ENCODE assay signal across 11 mouse cellular contexts in genomic region chr13:59351461-59351860, GRCm38 (mm10).
DNase-seq lines count a peak whose midpoint lies in the region; ATAC-seq and TF ChIP-seq lines count a peak whose summit lies in the region.
"Had no signal": no experiment of that assay in that cellular context is flagged by ENCODE, and none has a peak within 500 bp of the region (broad histone marks: within the 10 kb centered on the region; RNA-seq: fewer than 3 reads in every experiment).

No protein-coding gene starts in this region.

- H3K9me3 ChIP-seq in forebrain, postnatal 0 days (ENCODE audit: low read length), result no peaks in the 10 kb centered on the region
- H3K9me3 ChIP-seq in forebrain, embryonic 12.5 days, result peaks cover 2% of the 10 kb centered on the region; the same call in 1 of the 2 replicates
- H3K9me3 ChIP-seq in lung, postnatal 0 days (ENCODE audit: low read length), result no peaks in the 10 kb centered on the region
- peaks cover 4% of the 10 kb centered on the region; the same call in 1 of the 2 replicates for H3K9me3 ChIP-seq in kidney, embryonic 16.5 days (ENCODE audit: low read length)
- no peaks in the 10 kb centered on the region for H3K9me3 ChIP-seq in kidney, embryonic 15.5 days (replicated peaks)

- no peak overlapping the region for H3K4me2 ChIP-seq in forebrain, postnatal 0 days (ENCODE audit: low read depth)
- no peak overlapping the region for H3K4me2 ChIP-seq in forebrain, embryonic 12.5 days
- no peak overlapping the region for H3K4me2 ChIP-seq in lung, postnatal 0 days (replicated peaks; ENCODE audit: low read depth, low read length)
- H3K4me2 ChIP-seq in kidney, embryonic 16.5 days (replicated peaks; ENCODE audit: low read depth, low read length), result no peak overlapping the region
- no peak overlapping the region for H3K4me2 ChIP-seq in kidney, embryonic 15.5 days

- no peak for TF ChIP-seq EP300 in lung, postnatal 0 days (IDR thresholded peaks at IDR 0.05)

- 59% methylated on average over 6 of the region's 6 CpGs for WGBS in forebrain, postnatal 0 days
- 59% methylated on average over 6 of the region's 6 CpGs for WGBS in forebrain, embryonic 12.5 days
- WGBS in lung, postnatal 0 days, result 57% methylated on average over 6 of the region's 6 CpGs
- WGBS in kidney, embryonic 16.5 days, result 57% methylated on average over 6 of the region's 6 CpGs
- WGBS in kidney, embryonic 15.5 days, result 60% methylated on average over 6 of the region's 6 CpGs

- H3K27me3 ChIP-seq in forebrain, postnatal 0 days (ENCODE audit: insufficient read depth, low read length), result no peaks in the 10 kb centered on the region
- no peaks in the 10 kb centered on the region for H3K27me3 ChIP-seq in forebrain, embryonic 12.5 days
- no peaks in the 10 kb centered on the region for H3K27me3 ChIP-seq in lung, postnatal 0 days (replicated peaks; ENCODE audit: insufficient read depth, low read length)
- H3K27me3 ChIP-seq in kidney, embryonic 16.5 days (ENCODE audit: insufficient read depth, low read length), result no peaks in the 10 kb centered on the region
- no peaks in the 10 kb centered on the region for H3K27me3 ChIP-seq in kidney, embryonic 15.5 days
- H3K27me3 ChIP-seq: megakaryocyte, embryonic 14.5 days had no signal

- peak; percentile 61 for TF ChIP-seq CTCF in forebrain, postnatal 0 days (IDR thresholded peaks at IDR 0.05; ENCODE audit: low read depth)
- TF ChIP-seq CTCF in lung, postnatal 0 days (IDR thresholded peaks at IDR 0.05), result peak; percentile 32

- peak; percentile 34 for DNase-seq in forebrain, postnatal 0 days
- no peak for DNase-seq in lung, postnatal 0 days (ENCODE audit: low spot score)
- no peak for DNase-seq in lung, postnatal 36 days
- DNase-seq in embryo, embryonic 11.5 days (ENCODE audit: low read depth, low spot score), result peak; percentile 22
- DNase-seq in retina, embryonic 14.5 days (ENCODE audit: low spot score), result peak; percentile 33
- DNase-seq: gastrocnemius, postnatal 14 days; kidney, postnatal 25 days had no signal

- no peak overlapping the region for H3K27ac ChIP-seq in forebrain, postnatal 0 days (ENCODE audit: low read depth, low read length)
- no peak overlapping the region for H3K27ac ChIP-seq in forebrain, embryonic 12.5 days
- H3K27ac ChIP-seq in lung, postnatal 0 days (ENCODE audit: low read length), result no peak overlapping the region
- no peak overlapping the region for H3K27ac ChIP-seq in kidney, embryonic 16.5 days (ENCODE audit: low read length)
- H3K27ac ChIP-seq in kidney, embryonic 15.5 days, result no peak overlapping the region

- H3K4me1 ChIP-seq in forebrain, postnatal 0 days (ENCODE audit: insufficient read depth), result no peaks in the 10 kb centered on the region
- H3K4me1 ChIP-seq in forebrain, embryonic 12.5 days, result no peaks in the 10 kb centered on the region
- H3K4me1 ChIP-seq in lung, postnatal 0 days (ENCODE audit: insufficient read depth, low read depth, low read length), result no peaks in the 10 kb centered on the region
- H3K4me1 ChIP-seq in kidney, embryonic 16.5 days (ENCODE audit: insufficient read depth, low read length), result no peaks in the 10 kb centered on the region
- no peaks in the 10 kb centered on the region for H3K4me1 ChIP-seq in kidney, embryonic 15.5 days
- H3K4me1 ChIP-seq: megakaryocyte, embryonic 14.5 days had no signal

- no peak for ATAC-seq in forebrain, postnatal 0 days
- ATAC-seq in forebrain, embryonic 12.5 days (ENCODE audit: low FRiP score), result no peak
- no peak for ATAC-seq in lung, postnatal 0 days
- ATAC-seq in kidney, embryonic 16.5 days (ENCODE audit: low FRiP score, low TSS enrichment), result no peak
- no peak for ATAC-seq in kidney, embryonic 15.5 days (replicated peaks; ENCODE audit: low FRiP score)

- H3K4me3 ChIP-seq in forebrain, postnatal 0 days (ENCODE audit: low read depth, low read length), result no peak overlapping the region
- H3K4me3 ChIP-seq in forebrain, embryonic 12.5 days (replicated peaks), result no peak overlapping the region
- H3K4me3 ChIP-seq in lung, postnatal 0 days (ENCODE audit: low read depth, low read length), result no peak overlapping the region
- no peak overlapping the region for H3K4me3 ChIP-seq in kidney, embryonic 16.5 days (ENCODE audit: low read length)
- H3K4me3 ChIP-seq in kidney, embryonic 15.5 days (replicated peaks), result no peak overlapping the region
- H3K4me3 ChIP-seq: megakaryocyte, embryonic 14.5 days had no signal

- no peak overlapping the region for H3K9ac ChIP-seq in forebrain, postnatal 0 days
- no peak overlapping the region for H3K9ac ChIP-seq in forebrain, embryonic 12.5 days
- no peak overlapping the region for H3K9ac ChIP-seq in lung, postnatal 0 days (replicated peaks; ENCODE audit: low read depth)
- H3K9ac ChIP-seq in kidney, embryonic 16.5 days (replicated peaks; ENCODE audit: low read length), result no peak overlapping the region
- no peak overlapping the region for H3K9ac ChIP-seq in kidney, embryonic 15.5 days

- no peaks in the 10 kb centered on the region for H3K36me3 ChIP-seq in forebrain, postnatal 0 days (ENCODE audit: insufficient read depth)
- no peaks in the 10 kb centered on the region for H3K36me3 ChIP-seq in forebrain, embryonic 12.5 days (replicated peaks)
- H3K36me3 ChIP-seq in lung, postnatal 0 days (ENCODE audit: insufficient read depth, low read length), result no peaks in the 10 kb centered on the region
- no peaks in the 10 kb centered on the region for H3K36me3 ChIP-seq in kidney, embryonic 16.5 days (ENCODE audit: insufficient read depth, low read length)
- H3K36me3 ChIP-seq in kidney, embryonic 15.5 days, result no peaks in the 10 kb centered on the region

Comparison
In these comparisons a context has a peak if more than half of its experiments do, and no peak if none do; other contexts are left out.
1. DNase-seq: peak in forebrain, postnatal 0 days (single experiment), embryo, embryonic 11.5 days (single experiment) and retina, embryonic 14.5 days (single experiment); none in lung, postnatal 0 days (single experiment) and lung, postnatal 36 days (single experiment).